Mouse (Mus musculus): Measurements from ENCODE around the gene Luzp1. TPM values are rescaled to one million over a fixed set of nuclear protein-coding genes. Genes with fewer than 3 reads are reported as not detected.

The Luzp1 gene
- polyA plus RNA-seq, 1 experiment from 2014 or later, result 108 TPM

DNA sequence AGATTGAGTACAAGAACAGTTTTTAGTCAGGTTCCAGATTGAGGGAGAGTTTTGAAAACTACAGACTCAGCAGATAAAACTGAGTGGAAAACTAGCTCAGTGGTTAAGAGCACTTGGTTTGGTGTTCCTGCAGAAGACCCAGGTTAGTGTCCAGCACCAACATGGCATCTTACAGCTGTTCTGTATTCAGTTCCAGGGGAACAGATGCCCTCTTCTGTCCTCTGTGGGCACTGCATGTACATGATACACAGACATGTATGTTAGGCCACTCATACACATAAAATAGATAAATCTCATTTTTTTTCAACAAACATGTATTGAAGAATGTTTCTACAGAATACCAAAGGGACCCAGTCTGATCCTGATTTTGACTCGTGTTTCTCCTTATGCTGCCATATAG, 40.3 kb downstream of the Luzp1 start:
- Histone ChIP-seq H3K4me2 (no peak overlapping the region), H3K27ac (ENCODE audit: low read depth, low read length) (no peak overlapping the region), H3K4me1 (ENCODE audit: control insufficient read depth, insufficient read depth, low read length) (peaks cover 17% of the 10 kb centered on the region), H3K4me3 (ENCODE audit: low read depth, low read length) (no peak overlapping the region), H3K36me3 (ENCODE audit: control insufficient read depth, insufficient read depth, low read length) (no peaks in the 10 kb centered on the region), H3K27me3 (ENCODE audit: control insufficient read depth, insufficient read depth, low read length) (no peaks in the 10 kb centered on the region), H3K9ac (ENCODE audit: low read depth, low read length) (no peak overlapping the region), H3K9me3 (replicated peaks; ENCODE audit: control insufficient read depth, low read length) (no peaks in the 10 kb centered on the region)
- 78% methylated on average over 1 of the region's 1 CpGs for WGBS (ENCODE audit: insufficient replicate concordance)
- no peak for ATAC-seq (replicated peaks; ENCODE audit: insufficient number of reproducible peaks, low FRiP score, low TSS enrichment)

- Histone ChIP-seq H3K27ac (ENCODE audit: low read depth, low read length) (no peak overlapping the region), H3K9me3 (replicated peaks; ENCODE audit: control insufficient read depth, low read length) (no peaks in the 10 kb centered on the region), H3K4me1 (ENCODE audit: control insufficient read depth, insufficient read depth, low read length) (peaks cover 18% of the 10 kb centered on the region), H3K36me3 (ENCODE audit: control insufficient read depth, insufficient read depth, low read length) (no peaks in the 10 kb centered on the region), H3K27me3 (ENCODE audit: control insufficient read depth, insufficient read depth, low read length) (no peaks in the 10 kb centered on the region), H3K4me2 (no peak overlapping the region), H3K4me3 (ENCODE audit: low read depth, low read length) (no peak overlapping the region), H3K9ac (ENCODE audit: low read depth, low read length) (no peak overlapping the region)
- 50% methylated on average over 4 of the region's 4 CpGs for WGBS (ENCODE audit: insufficient replicate concordance)
- ATAC-seq (replicated peaks; ENCODE audit: insufficient number of reproducible peaks, low FRiP score, low TSS enrichment), result no peak
These were observed 42.1 kb downstream of the Luzp1 start for GRCm38 (mm10) chr4:136511708-136512107.

GRCm38 (mm10) chr4:136512905-136513304, 43.3 kb downstream of the Luzp1 start:
- no peaks in the 10 kb centered on the region for H3K36me3 ChIP-seq (ENCODE audit: control insufficient read depth, insufficient read depth, low read length)
- no peaks in the 10 kb centered on the region for H3K27me3 ChIP-seq (ENCODE audit: control insufficient read depth, insufficient read depth, low read length)
- H3K27ac ChIP-seq (ENCODE audit: low read depth, low read length), result no peak overlapping the region
- no peaks in the 10 kb centered on the region for H3K9me3 ChIP-seq (replicated peaks; ENCODE audit: control insufficient read depth, low read length)
- 0 out of 2 replicates have a peak overlapping the region, but pooled peaks have one; percentile 22 for H3K9ac ChIP-seq (ENCODE audit: low read depth, low read length)
- H3K4me1 ChIP-seq (ENCODE audit: control insufficient read depth, insufficient read depth, low read length), result peaks cover 18% of the 10 kb centered on the region
- no peak overlapping the region for H3K4me2 ChIP-seq
- ATAC-seq (replicated peaks; ENCODE audit: insufficient number of reproducible peaks, low FRiP score, low TSS enrichment), result no peak
- no peak overlapping the region for H3K4me3 ChIP-seq (ENCODE audit: low read depth, low read length)

DNA sequence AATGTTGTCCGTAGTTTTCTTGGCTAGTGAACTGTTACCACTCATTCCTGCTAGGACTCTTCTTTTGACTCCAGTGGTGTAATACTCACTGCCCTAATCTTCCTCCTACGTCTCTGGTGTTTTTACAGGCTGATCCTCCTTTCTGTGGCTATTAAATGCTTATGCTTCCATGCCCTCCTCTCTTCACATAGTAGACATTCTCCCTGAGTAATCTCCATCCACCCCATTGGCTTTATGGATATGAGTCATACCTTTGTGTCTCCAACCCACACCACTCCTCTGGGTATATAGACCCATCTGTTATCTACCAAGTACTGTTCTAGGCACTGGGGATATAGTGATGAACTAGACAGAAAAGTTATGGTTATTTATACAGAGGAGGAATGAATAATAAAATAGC, 48.6 kb downstream of the Luzp1 start:
- Histone ChIP-seq H3K4me1 (ENCODE audit: control insufficient read depth, insufficient read depth, low read length) (peaks cover 5% of the 10 kb centered on the region), H3K36me3 (ENCODE audit: control insufficient read depth, insufficient read depth, low read length) (no peaks in the 10 kb centered on the region), H3K9ac (ENCODE audit: low read depth, low read length) (no peak overlapping the region), H3K27ac (ENCODE audit: low read depth, low read length) (no peak overlapping the region), H3K9me3 (replicated peaks; ENCODE audit: control insufficient read depth, low read length) (no peaks in the 10 kb centered on the region), H3K4me2 (no peak overlapping the region), H3K27me3 (ENCODE audit: control insufficient read depth, insufficient read depth, low read length) (no peaks in the 10 kb centered on the region), H3K4me3 (ENCODE audit: low read depth, low read length) (no peak overlapping the region)
- WGBS (ENCODE audit: insufficient replicate concordance), result 77% methylated on average over 2 of the region's 2 CpGs
- no peak for ATAC-seq (replicated peaks; ENCODE audit: insufficient number of reproducible peaks, low FRiP score, low TSS enrichment)

DNA sequence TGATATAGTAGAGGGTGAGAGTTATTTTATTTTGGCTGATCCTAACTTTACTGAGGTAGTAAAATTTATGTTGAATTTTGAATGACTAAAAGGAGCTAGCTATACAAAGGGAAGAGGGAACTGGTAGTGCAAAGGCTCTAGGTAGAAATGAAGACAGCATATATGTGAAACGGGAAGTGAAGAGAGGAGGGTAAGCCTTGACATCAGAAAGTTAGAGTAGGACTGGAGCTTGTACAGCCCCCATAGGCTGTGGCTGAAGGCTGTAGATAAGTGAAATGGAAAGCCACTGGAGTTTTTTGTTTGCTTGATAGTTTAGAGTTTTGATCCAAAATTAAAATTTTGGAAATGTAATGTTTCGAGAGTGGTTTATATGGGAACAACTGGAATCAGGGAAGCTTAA, 49.0 kb downstream of the Luzp1 start:
- 83% methylated on average over 2 of the region's 2 CpGs for WGBS (ENCODE audit: insufficient replicate concordance)
- ATAC-seq (replicated peaks; ENCODE audit: insufficient number of reproducible peaks, low FRiP score, low TSS enrichment), result no peak
- Histone ChIP-seq H3K36me3 (ENCODE audit: control insufficient read depth, insufficient read depth, low read length) (no peaks in the 10 kb centered on the region), H3K27me3 (ENCODE audit: control insufficient read depth, insufficient read depth, low read length) (no peaks in the 10 kb centered on the region), H3K9me3 (replicated peaks; ENCODE audit: control insufficient read depth, low read length) (no peaks in the 10 kb centered on the region), H3K9ac (ENCODE audit: low read depth, low read length) (no peak overlapping the region), H3K4me3 (ENCODE audit: low read depth, low read length) (no peak overlapping the region), H3K27ac (ENCODE audit: low read depth, low read length) (no peak overlapping the region), H3K4me2 (no peak overlapping the region), H3K4me1 (ENCODE audit: control insufficient read depth, insufficient read depth, low read length) (peaks cover 4% of the 10 kb centered on the region; the same call in 1 of the 2 replicates)

DNA sequence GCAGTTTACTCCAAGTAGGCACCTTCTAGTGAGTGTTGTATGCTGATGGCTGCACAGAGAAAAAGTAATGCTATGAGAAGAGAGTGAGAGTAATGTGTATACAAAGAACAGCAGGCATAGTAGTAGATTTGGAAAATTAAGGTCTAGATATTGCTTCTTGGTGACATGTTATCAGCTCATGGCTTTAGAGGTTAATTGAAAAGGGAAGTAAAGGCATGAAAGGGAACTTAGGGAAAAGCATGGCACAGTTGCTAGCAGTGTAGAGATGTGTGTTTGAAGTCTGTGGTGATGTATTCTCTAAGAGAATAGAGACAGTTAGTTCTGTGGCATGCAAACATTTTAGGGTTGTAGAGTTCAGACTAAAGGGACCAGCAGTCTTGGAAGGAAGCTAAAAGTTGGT, 50.3 kb downstream of the Luzp1 start:
- H3K36me3 ChIP-seq (ENCODE audit: control insufficient read depth, insufficient read depth, low read length), result no peaks in the 10 kb centered on the region
- H3K27ac ChIP-seq (ENCODE audit: low read depth, low read length), result no peak overlapping the region
- peaks cover 4% of the 10 kb centered on the region; the same call in 1 of the 2 replicates for H3K4me1 ChIP-seq (ENCODE audit: control insufficient read depth, insufficient read depth, low read length)
- H3K4me2 ChIP-seq, result no peak overlapping the region
- H3K9me3 ChIP-seq (replicated peaks; ENCODE audit: control insufficient read depth, low read length), result no peaks in the 10 kb centered on the region
- no peak overlapping the region for H3K9ac ChIP-seq (ENCODE audit: low read depth, low read length)
- no peak for ATAC-seq (replicated peaks; ENCODE audit: insufficient number of reproducible peaks, low FRiP score, low TSS enrichment)
- H3K4me3 ChIP-seq (ENCODE audit: low read depth, low read length), result no peak overlapping the region
- H3K27me3 ChIP-seq (ENCODE audit: control insufficient read depth, insufficient read depth, low read length), result no peaks in the 10 kb centered on the region

DNA sequence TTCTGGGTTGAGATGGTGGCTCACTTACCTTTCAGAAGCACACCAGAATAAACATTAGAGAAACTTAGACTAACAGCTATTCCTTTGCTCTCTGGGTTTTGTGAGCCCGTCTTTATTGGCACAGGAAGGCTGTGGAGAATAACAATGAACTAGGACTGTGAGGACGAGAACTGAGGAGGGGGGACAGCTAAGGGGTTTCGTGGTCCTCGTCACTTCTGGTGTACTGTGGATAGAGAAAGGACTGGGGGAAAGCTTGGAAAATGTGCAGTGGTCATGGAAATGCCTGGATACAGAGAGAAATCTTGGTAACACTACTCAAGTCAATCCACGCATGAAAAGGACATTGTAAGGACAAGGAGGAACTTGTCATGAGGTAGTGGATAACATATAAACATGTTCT, 52.3 kb downstream of the Luzp1 start:
- Histone ChIP-seq H3K27me3 (ENCODE audit: control insufficient read depth, insufficient read depth, low read length) (no peaks in the 10 kb centered on the region), H3K9ac (ENCODE audit: low read depth, low read length) (no peak overlapping the region), H3K4me3 (ENCODE audit: low read depth, low read length) (no peak overlapping the region), H3K4me1 (ENCODE audit: control insufficient read depth, insufficient read depth, low read length) (no peaks in the 10 kb centered on the region), H3K9me3 (replicated peaks; ENCODE audit: control insufficient read depth, low read length) (no peaks in the 10 kb centered on the region), H3K4me2 (no peak overlapping the region), H3K36me3 (ENCODE audit: control insufficient read depth, insufficient read depth, low read length) (no peaks in the 10 kb centered on the region), H3K27ac (ENCODE audit: low read depth, low read length) (no peak overlapping the region)
- no peak for ATAC-seq (replicated peaks; ENCODE audit: insufficient number of reproducible peaks, low FRiP score, low TSS enrichment)
- 76% methylated on average over 5 of the region's 5 CpGs for WGBS (ENCODE audit: insufficient replicate concordance)

DNA sequence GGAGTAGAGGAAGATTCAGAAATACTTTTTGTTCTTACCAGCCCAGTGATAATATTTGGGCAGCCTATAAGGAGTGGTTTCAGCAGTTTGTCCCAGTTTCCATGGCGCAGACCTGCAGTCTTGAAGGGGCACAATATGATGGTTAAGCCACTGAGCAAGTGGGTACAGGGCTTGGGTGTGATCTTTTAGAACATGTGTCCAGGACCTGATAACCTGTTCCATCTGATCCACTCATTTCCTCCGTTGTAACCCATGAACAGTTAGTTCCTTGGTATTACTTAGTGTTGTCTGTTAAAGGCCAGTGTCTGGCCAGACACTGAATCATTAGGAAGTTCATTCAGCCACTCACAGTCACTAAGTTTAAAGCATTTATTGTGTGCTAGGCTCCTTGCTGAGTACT, 54.7 kb downstream of the Luzp1 start:
- Histone ChIP-seq H3K4me2 (no peak overlapping the region), H3K36me3 (ENCODE audit: control insufficient read depth, insufficient read depth, low read length) (no peaks in the 10 kb centered on the region), H3K4me3 (ENCODE audit: low read depth, low read length) (no peak overlapping the region), H3K4me1 (ENCODE audit: control insufficient read depth, insufficient read depth, low read length) (no peaks in the 10 kb centered on the region), H3K9ac (ENCODE audit: low read depth, low read length) (no peak overlapping the region), H3K27me3 (ENCODE audit: control insufficient read depth, insufficient read depth, low read length) (no peaks in the 10 kb centered on the region), H3K9me3 (replicated peaks; ENCODE audit: control insufficient read depth, low read length) (no peaks in the 10 kb centered on the region), H3K27ac (ENCODE audit: low read depth, low read length) (no peak overlapping the region)
- ATAC-seq (replicated peaks; ENCODE audit: insufficient number of reproducible peaks, low FRiP score, low TSS enrichment), result no peak
- WGBS (ENCODE audit: insufficient replicate concordance), result 76% methylated on average over 2 of the region's 2 CpGs

DNA sequence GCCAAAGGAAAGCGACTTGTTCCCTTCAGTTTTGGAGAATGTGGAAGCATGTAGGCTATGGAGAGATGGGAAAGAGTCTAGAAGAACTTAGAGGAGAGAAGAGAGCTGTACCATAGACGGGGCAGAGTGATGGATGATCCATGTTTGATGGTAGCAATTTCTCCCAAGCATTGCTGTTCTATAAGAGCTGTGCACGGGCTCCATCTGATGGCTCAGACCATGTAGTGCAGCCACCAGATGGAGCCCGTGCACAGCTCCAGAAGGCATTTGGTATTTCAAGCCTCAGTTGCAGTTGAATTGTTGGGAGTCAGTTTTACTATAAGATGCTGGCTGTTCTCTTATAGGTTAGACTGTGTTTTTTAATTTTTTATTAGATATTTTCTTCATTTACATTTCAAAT, 56.9 kb downstream of the Luzp1 start:
- 23% methylated on average over 4 of the region's 4 CpGs for WGBS (ENCODE audit: insufficient replicate concordance)
- no peak for ATAC-seq (replicated peaks; ENCODE audit: insufficient number of reproducible peaks, low FRiP score, low TSS enrichment)
- no peaks in the 10 kb centered on the region for H3K27me3 ChIP-seq (ENCODE audit: control insufficient read depth, insufficient read depth, low read length)
- no peaks in the 10 kb centered on the region for H3K4me1 ChIP-seq (ENCODE audit: control insufficient read depth, insufficient read depth, low read length)
- H3K9ac ChIP-seq (ENCODE audit: low read depth, low read length), result no peak overlapping the region
- H3K27ac ChIP-seq (ENCODE audit: low read depth, low read length), result no peak overlapping the region
- no peak overlapping the region for H3K4me2 ChIP-seq
- H3K36me3 ChIP-seq (ENCODE audit: control insufficient read depth, insufficient read depth, low read length), result peaks cover 3% of the 10 kb centered on the region; the same call in 1 of the 2 replicates
- no peaks in the 10 kb centered on the region for H3K9me3 ChIP-seq (replicated peaks; ENCODE audit: control insufficient read depth, low read length)
- H3K4me3 ChIP-seq (ENCODE audit: low read depth, low read length), result no peak overlapping the region

Measured in heart, embryonic 11.5 days (tissue).